Mouse (Mus musculus): ENCODE results near the gene Tmem120b. TPM values are rescaled to one million over a fixed set of nuclear protein-coding genes. Genes with fewer than 3 reads are reported as not detected.

Gene Tmem120b
- total RNA-seq, 2 experiments from 2014 or later, result 12.1 to 12.7 TPM

DNA sequence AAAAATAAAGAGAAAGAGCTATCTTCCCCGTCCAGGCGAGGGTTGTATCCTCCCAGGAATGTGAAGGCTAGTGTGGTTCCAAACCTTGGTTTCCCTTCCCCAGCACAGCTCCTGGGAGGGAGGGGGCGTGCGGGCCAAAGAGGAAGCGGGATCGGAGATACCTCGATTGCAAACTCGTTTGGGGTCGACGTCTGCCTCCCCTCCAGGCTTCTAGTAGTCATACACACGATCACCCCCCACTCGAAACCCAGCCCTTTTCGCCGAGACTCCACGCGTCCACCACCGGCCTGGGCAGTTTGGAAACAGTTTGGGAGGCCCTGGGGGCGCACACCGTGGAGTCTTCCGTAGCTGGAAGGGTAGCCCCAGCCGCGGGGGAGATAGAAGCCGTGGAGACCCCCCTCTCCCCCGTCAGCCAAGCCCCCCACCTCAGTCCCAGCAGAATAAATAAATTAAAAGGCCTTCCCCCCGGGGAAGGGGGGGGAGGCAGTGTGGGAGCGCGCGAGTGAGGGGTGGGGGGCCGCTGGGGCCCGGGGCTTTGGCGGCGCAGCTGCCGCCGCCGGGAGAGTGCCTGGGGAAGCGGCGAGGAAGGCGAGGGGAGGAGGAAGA lies 73.4 kb downstream of the Tmem120b start:
- DNase-seq, result peak; percentile 65

DNA sequence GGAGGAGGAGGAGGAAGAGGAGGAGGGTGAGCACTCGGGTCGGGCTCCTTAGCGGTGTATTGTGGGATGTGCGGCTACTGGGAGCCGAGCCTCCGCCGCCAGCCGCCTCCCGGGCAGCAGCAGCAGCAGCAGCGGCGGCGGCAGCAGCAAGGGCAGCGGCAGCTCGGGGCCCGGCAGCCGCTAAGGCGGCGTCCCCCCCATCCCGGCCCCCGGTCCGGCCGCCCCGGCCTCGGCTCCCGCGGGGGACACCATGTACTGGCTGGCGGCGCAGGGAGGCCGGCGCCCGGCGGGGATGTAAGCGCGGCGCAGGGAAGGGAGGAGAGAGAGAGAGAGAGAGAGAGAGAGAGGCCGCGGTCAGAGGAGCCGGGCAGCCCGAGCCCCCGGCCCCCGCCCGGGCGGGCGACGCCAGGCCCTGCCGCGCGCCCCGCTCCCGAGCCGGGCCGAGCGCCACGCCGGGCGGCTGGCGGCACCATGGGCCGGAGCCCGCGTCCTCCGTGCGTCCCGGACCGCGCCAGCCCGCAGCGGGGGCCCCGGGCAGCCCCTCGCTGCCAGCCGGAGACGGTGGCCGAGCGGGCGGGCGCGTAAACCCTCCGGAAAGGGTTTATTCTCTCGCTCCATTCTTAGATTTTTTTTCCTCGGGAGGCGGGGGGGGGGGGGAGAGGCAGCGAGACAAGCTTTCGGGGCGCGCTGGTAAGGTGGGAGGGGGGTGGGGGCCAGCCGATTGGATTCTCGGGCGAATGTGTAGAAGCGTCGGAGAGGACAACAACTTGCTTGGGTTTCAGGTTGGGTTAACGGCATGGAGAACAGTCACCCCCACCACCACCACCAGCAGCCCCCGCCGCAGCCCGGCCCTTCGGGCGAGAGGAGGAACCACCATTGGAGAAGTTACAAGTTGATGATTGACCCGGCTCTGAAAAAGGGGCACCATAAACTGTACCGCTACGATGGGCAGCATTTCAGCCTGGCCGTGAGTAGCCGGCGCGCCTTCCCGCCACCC lies 74.2 kb downstream of the Tmem120b start, which contains the start of gene Setd1b:
Setd1b (plus strand) TSS at position 33 of the 997 bp plus-strand sequence.
- DNase-seq, result peak; percentile 63

DNA sequence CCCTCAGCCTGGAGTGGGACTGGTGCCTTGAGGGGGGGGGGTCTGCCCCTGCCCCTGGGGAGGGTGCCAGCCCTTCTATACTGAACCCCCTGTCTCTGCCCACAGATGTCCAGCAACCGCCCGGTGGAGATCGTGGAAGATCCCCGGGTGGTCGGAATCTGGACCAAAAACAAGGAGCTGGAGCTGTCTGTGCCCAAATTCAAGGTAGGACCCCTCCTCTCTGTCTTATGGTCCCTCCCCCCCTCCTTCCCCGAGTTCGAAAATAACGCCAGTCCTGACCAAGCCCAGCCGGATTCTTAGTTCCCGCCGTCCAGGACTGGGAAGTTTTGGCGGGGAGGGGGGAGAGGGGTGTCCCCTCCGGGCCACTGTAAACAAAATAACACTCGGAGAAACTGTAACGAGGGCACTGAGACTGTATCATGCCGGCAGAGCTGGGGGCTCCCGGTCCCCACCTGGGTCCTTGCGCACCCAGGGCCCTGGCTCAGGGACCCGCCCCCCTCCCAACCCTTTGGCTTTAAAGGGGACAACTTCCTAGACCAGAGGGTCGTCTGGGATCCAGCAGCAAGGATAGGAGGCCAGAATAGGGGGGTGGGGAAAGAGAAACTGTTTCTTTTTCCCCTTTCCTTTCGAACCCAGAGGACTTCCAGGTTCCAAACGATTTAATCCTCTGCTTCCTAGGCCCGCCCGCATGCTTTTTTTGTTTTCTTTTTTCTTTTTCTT lies 75.2 kb downstream of the Tmem120b start:
- DNase-seq, result peak; percentile 52

DNA sequence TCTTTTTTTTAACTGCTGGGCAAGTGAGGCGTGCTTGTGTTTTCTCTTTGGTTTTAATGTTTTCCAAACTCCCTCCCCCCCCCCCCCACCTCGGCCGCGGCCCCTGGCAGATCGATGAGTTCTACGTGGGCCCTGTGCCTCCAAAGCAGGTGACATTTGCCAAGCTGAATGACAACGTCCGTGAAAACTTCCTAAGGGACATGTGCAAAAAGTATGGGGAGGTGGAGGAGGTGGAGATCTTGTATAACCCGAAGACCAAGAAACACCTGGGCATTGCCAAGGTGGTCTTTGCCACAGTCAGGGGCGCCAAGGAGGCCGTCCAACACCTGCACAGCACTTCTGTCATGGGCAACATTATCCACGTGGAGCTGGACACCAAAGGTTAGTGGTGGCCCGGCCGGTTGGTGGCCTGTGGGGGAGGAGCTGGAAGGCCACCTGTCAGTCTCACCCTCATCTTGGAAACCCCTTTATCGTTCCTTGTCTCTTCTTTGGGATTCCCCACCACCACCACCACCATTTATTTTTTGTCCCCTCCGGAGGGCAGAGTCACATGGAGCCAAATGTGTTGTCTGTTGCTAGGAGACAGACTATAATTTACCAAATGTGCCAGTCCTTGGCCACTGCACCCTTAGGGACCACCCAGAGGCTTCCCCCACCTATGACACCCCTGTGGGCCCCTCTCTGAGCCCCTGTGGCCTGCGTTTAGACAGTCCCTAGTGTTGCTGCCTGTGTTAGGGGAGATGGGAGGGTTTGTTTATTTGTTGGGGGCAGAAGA lies 75.9 kb downstream of the Tmem120b start:
- peak; percentile 21 for DNase-seq

DNA sequence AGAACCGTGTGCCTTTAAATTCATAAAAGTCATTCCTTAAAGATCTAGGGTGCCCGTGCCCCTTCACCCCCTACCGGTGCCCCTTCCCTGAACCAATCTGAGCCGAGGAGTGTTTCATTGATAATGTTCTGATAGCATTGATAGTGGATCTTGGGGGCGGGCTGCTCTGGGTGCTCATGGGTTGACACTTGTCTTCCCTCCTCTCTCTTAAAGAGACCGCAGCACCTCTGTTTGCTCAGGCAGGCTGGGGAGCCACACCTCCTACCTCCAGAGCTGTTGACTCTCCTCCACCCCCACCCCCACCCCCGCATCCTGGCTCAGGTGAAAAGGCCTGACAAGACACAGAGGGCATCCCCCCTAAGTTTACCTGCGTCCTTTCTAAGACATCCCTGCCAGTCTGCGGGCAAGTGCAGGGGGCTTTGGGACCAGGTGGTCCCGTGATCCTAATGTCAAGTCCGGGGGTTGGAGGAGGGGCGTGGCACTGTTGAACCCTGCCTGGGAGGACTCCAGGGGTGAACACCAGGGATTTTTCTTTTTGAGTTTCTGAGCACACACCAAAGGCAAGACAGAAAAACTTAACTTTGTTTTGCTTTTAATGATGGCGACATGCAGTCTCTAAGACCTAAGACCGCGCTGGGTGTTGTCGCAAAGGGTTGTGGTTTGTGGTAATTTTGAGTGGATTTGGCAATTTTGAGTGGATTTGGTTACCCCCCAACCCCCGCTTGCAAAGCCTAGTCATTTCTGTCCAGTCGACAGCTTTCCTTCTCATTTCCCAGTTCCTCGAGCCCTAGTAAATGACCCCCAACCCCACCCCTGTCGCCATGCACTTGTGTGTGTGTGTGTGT lies 76.8 kb downstream of the Tmem120b start:
- DNase-seq, result no peak

DNA sequence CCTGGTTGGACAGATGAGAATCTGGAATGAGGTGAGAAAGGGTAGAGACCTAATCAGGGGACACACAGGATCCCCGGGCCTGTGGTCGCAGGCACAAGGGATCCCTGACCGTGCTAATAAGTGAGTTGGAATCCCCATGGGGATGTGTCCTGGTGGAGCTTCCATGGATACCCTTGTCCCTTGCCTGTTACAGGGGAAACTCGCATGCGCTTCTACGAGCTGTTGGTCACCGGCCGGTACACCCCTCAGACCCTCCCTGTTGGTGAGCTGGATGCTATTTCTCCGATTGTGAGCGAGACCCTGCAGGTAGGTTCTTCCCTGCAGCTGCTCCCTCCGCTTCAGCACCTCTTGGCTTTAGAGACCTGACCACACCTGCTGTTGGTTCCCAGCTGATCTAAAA lies 78.1 kb downstream of the Tmem120b start:
- DNase-seq, result no peak

DNA sequence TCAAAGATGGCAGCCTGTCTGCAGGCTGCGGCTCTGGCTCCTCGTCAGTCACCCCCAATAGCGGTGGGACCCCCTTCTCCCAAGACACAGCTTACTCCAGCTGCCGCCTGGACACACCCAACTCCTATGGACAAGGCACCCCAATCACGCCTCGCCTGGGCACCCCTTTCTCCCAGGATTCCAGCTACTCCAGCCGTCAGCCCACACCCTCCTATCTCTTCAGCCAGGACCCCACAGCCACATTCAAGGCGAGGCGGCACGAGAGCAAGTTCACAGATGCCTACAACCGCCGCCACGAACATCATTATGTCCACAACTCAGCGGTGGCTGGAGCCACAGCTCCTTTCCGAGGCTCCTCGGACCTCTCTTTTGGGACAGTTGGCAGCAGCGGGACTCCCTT lies 79.4 kb downstream of the Tmem120b start:
- DNase-seq, result no peak

DNA sequence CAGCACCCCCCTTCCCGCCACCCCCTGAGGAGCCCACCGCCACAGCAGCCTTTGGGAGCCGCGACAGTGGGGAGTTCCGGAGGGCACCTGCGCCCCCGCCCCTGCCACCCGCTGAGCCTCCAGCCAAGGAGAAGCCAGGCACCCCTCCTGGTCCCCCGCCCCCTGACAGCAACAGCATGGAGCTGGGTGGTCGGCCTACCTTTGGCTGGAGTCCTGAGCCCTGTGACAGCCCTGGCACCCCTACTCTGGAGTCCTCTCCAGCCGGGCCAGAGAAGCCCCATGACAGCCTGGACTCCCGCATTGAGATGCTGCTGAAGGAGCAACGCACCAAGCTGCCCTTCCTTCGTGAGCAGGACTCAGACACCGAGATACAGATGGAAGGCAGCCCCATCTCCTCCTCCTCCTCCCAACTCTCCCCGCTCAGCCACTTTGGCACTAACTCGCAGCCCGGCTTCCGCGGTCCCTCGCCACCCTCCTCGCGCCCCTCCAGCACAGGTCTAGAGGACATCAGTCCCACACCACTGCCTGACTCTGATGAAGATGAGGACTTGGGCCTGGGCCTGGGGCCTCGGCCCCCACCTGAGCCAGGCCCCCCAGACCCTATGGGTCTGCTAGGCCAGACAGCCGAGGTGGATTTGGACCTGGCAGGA lies 80.0 kb downstream of the Tmem120b start:
- DNase-seq, result peak; percentile 14

DNA sequence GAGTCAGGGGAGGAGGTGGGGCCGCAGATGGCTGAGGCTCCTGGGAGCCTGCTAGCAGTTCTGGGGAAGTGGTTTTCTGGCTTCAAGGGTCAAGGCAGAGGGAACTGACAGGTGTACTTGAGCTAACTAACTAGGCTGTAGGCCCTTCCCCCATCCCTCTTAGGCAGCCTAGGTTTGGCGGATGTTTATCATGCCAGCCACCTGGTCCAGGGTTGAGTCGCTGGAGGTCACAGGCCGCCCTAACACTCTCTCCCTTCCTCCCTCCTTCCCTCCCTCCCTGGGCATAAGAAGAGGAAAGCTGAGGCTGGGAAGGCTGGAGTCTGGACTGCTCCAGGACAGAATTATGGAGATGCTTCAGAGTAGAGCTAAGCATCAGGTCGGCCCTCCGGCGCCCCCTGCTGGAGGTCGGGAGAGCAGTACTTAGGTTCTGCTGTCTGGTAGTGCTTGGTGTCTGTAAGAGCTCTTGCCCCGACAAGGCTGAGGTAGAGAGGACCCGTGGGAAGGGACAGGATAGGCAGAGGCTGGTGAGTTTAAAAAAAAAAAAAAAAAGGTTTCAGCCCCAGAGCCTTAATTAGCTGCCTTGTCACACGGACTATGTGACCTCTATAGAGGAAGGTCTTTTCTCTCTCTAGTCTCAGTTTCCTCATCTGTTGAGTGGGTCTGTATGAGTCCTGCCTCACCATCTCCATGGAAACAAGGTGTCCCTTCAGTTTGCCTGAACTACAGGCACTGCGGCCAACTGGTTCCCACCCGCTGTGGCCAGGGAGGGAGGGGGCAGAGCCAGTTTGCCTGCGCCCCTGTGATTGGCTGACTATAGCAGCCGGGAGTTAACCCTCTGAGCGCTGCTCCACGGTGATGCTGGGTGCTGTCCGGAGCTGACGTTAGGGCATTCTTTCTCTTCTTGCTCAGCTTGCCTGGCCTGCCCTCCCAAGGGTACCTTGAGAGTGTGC lies 81.5 kb downstream of the Tmem120b start:
- peak; percentile 96 for DNase-seq

DNA sequence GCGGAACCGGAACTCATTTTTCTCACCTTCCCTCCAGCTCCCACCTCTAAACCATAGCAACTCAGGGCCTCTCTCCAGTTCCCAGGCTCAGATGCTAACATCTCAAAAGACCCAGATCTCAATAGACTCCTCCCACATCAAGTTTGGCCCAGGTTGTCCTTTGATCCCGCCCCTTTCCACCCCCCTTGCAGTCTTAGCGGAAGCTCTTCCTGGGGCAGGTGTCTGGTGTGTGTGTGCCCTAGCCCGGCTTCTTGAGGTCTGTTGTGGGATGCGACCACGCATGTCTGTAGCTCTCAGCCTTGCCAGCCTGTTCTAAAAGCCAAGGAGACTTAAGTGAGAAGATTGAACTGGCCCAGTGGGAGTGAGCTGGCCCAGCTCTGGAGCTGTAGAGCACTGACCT lies 82.4 kb downstream of the Tmem120b start:
- no peak for DNase-seq

DNA sequence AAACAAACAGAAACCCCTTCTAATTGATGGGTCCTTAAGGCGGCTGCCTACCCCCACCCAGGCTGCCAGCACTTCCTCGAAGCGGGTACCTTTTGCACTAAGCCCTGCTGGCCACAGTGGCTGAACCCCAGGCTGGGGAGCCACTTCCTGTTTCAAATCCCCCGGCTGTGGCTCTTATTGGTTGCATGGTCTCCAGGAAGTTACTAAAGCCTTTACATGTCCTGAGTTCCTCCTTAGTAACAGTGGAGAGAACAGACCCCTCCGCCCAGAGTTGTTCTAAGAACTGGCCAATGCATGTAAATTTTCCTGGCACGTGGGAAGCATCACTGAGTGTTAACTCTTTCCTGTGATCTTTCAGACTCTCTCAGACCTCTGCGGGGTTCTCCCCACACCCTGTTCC lies 82.9 kb downstream of the Tmem120b start:
- peak; percentile 38 for DNase-seq

DNA sequence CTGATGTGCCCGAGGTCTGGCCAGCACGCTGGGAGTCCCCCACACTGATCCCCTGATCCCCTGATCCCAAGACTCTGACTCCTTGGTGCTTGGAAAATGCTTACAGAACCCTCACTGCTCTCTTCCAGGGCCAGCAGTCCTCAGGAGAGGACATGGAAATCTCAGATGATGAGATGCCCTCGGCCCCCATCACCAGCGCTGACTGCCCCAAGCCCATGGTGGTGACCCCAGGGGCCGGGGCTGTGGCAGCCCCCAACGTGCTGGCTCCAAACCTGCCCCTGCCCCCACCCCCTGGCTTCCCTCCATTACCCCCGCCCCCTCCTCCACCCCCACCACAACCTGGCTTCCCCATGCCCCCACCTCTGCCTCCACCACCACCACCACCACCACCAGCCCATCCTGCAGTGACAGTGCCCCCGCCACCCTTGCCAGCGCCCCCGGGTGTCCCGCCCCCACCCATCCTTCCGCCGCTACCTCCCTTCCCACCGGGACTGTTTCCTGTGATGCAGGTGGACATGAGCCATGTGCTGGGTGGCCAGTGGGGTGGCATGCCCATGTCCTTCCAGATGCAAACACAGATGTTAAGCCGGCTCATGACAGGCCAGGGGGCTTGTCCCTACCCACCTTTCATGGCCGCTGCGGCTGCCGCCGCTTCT lies 83.6 kb downstream of the Tmem120b start:
- DNase-seq, result no peak

DNA sequence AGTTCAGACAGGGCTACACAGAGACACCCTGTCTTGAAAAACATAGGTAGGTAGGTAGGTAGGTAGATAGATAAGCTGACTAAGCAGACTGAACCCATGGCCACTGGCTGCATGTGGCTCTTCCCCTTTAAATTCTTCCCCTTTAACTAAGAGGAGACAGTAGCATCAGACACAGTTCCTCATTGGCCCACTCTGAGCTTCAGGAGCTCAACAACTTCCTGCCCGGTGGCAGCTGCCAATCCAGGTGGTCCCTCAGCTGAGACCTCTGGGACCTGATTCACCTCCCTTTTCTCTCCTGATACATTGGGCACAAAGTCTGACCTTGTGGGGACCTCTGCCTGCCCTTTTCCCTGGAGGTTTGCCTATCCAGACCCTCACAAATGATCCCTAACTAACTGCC lies 84.7 kb downstream of the Tmem120b start:
- no peak for DNase-seq

DNA sequence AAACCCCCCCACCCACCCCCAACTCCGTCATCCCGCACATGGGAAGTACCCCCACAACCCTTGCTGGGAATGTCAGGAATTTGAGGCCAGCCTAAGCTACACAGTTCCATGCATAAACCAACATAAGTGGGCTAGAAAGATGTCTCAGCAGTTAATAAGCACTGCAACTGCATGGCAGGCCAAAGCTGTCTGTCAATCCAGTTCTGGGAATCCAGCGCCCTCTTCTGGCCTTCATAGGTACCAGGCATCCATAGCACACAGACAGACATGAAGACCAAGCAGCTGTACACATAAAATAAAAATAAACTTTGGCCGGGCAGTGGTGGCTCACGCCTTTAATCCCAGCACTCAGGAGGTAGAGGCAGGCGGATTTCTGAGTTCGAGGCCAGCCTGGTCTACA lies 87.2 kb downstream of the Tmem120b start:
- DNase-seq, result peak; percentile 80

DNA sequence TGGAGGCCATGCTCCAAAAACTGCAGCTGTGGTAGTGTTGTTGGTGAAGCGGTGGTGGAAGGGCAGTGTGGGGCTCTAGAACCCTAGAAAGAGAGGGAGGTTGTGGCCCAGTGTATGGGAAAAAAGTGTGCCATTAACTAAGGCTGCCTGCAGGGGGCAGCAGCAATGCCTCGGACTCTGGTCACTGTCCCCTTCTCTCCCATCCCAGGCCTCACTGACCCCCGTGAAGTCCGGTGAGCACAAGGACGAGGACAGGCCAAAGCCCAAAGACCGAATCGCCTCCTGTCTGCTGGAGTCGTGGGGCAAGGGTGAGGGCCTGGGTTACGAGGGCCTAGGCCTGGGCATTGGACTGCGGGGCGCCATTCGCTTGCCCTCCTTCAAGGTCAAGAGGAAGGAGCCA lies 88.5 kb downstream of the Tmem120b start:
- DNase-seq, result peak; percentile 21

DNA sequence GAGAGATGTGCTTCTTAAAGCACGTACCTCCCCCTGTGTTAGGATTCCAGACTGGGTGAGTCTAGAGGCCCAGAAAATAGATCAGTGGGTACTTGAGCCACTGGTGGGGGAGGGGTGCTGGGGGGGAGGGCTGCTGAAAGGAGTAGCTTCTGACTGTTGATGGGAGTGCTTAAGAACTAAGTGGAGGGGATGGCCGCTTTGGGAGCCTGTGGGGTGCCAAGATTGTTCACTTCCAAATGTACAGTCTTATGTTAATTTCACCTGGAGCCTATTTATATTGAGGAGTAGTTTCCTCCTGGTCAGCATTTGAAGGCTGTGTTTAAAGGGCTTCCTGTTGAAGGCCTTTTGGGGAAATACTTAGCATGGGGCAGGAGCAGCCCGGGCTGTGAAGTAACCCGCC lies 89.8 kb downstream of the Tmem120b start:
- DNase-seq, result no peak

DNA sequence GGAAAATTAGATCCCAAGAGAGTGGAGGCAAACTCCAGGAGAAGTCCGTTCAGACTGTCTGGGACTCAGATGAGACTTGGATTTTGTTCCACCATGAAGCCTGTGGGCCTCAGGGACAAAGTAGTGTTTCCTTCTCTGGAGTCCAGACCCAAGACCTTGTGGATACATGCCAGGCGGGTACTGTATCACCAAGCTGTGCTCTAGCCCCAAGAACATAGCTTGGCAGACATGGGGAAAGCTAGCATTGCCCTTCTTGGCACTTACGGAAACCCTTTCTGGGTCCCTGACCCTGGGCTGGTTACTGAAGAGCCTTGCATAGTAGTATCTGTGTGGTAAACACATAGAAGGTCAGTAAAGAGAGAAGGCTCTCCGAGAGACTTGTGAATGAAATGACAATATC lies 91.2 kb downstream of the Tmem120b start:
- no peak for DNase-seq

DNA sequence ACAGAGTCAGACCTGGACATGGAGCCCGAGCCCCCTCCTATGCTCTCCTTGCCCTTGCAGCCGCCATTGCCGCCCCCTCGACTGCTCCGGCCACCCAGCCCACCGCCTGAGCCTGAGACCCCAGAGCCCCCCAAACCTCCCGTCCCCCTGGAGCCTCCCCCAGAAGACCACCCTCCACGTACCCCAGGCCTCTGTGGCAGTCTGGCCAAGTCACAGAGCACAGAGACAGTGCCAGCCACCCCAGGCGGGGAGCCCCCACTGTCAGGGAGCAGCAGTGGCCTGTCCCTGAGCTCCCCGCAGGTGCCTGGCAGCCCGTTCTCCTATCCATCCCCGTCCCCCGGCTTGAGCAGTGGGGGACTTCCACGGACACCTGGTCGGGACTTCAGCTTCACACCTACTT lies 91.7 kb downstream of the Tmem120b start:
- no peak for DNase-seq

DNA sequence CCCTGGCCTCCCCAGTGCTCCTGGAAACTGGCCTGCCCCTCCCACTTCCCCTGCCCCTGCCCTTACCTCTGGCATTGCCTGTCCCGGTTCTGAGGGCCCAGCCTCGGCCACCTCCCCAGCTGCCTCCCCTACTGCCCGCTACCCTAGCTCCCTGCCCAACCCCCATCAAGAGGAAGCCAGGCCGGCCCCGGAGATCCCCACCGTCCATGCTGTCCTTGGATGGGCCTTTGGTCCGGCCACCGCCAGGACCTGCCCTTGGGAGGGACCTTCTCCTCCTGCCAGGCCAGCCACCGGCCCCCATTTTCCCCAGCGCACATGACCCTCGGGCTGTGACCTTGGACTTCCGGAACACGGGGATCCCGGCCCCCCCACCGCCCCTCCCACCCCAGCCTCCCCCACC lies 92.1 kb downstream of the Tmem120b start:
- no peak for DNase-seq

Data from heart, postnatal 4 days (tissue).